Mouse (Mus musculus): Measurements from ENCODE around the gene 1700080O16Rik. TPM values are rescaled to one million over a fixed set of nuclear protein-coding genes. Genes with fewer than 3 reads are reported as not detected.

The 1700080O16Rik gene
- polyA plus RNA-seq (2017; shearing (Covaris generic)): not detected

DNA sequence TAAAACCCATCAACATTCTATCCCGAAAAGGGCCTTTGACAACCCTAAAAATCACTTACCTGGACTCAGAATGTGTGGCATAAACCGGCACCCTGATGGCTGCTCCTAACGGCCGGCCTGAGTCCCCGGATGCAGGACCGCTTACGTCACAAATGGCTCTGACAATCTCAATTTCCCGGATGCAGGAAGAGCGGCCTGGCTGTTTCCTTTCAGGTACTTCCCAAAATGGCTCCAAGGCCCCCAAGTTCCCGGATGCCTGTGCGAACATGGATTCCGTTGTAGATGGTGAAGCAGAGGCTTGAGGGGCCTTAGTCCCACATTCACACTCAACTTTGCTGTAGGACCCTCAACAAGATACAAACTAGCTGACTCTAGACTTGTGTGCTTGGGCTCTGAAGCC, at the start of gene 1700080O16Rik:
Gene 1700080O16Rik, minus strand, starts transcription at position 101 of the 400 bp plus-strand sequence.

Other genes starting within 250 kb of the 1700080O16Rik start
- gene Usp26, start 171.5 kb downstream of the 1700080O16Rik start, polyA plus RNA-seq (2017; shearing (Covaris generic)): not detected
- gene Gpc4, start 192.5 kb upstream of the 1700080O16Rik start, polyA plus RNA-seq (2017; shearing (Covaris generic)): not detected

Data from naive thymus-derived CD4-positive, alpha-beta T cell, adult 5 months (primary cell).